Mouse (Mus musculus) cerebellum, adult 2 months (tissue): ENCODE data around the gene Zfp90.

Source experiments
- CTCF ChIP-seq: fragments of 200-500 bp; IDR thresholded peaks from 2 replicates; pipeline ENCODE4 v1.5.1; 2011; ENCODE audit warnings: low read depth, mild to moderate bottlenecking, control low read depth, low read length, moderate library complexity, borderline replicate concordance; ENCODE audit not compliant: insufficient read depth
- POLR2A ChIP-seq: fragments of 200-500 bp; IDR thresholded peaks from 2 replicates; pipeline ENCODE4 v1.6.1; 2011; ENCODE audit warnings: low read length, control low read depth, borderline replicate concordance; ENCODE audit not compliant: insufficient read depth

- no peak for TF ChIP-seq POLR2A
- TF ChIP-seq CTCF = no peak
These were observed 54.4 kb downstream of the Zfp90 start for GRCm38 (mm10) chr8:106469485-106469884.
